Mouse (Mus musculus) small intestine, adult 2 months (tissue): ENCODE results near the gene Fat3.

Experiments used
- CTCF ChIP-seq: fragments of 200-500 bp; IDR thresholded peaks from 2 replicates; pipeline ENCODE4 v1.5.1; 2012; ENCODE audit warnings: low read depth, mild to moderate bottlenecking, control low read depth, inconsistent platforms, low read length, moderate library complexity, mixed read lengths; ENCODE audit not compliant: insufficient replicate concordance, insufficient read length; ENCODE audit errors: extremely low read depth
- POLR2A ChIP-seq: fragments of 200-500 bp; IDR thresholded peaks from 2 replicates; pipeline ENCODE4 v1.6.1; 2012; ENCODE audit warnings: low read depth, mild to moderate bottlenecking, control low read depth, inconsistent platforms, low read length, moderate library complexity

GRCm38 (mm10) chr9:16272810-16273209, 228.3 kb downstream of the Fat3 start:
- TF ChIP-seq POLR2A (no peak), CTCF (no peak)
